Mouse (Mus musculus): ENCODE measurements at regions not wholly inside any gene's neighbourhood (a gene's known extent, or its start where the extent isn't known, plus 50 kb on each side); places are given as distances from the start of the nearest gene placed in this dataset.

- no peak for DNase-seq (ENCODE audit: extremely low read depth)
- TF ChIP-seq GABPA (IDR thresholded peaks at IDR 0.05; ENCODE audit: insufficient replicate concordance, low read depth, low read length), result no peak
- TF ChIP-seq NRF1 (IDR thresholded peaks at IDR 0.05; ENCODE audit: low read depth, low read length), result no peak
- no peak for TF ChIP-seq RAD21 (IDR thresholded peaks at IDR 0.05; ENCODE audit: low read depth, low read length)
- no peak for TF ChIP-seq MXI1 (IDR thresholded peaks at IDR 0.05; ENCODE audit: low read depth, low read length)
- no peak for TF ChIP-seq ETS1 (conservative IDR thresholded peaks at IDR 0.05; ENCODE audit: low read depth, low read length)
- no peaks in the 10 kb centered on the region for H3K79me2 ChIP-seq (replicated peaks; ENCODE audit: control insufficient read depth, extremely low read depth, insufficient read depth, poor library complexity, severe bottlenecking)
- no peaks in the 10 kb centered on the region for H3K4me1 ChIP-seq (ENCODE audit: control insufficient read depth in 1 of 2, insufficient read depth in 2 of 2)
- in situ Hi-C loops (cut with MboI; ENCODE audit: low pct_ligation_motif_present, low pct_unique_long_range_greater_than_20kb, low sequenced_read_pairs) (no loop called here), dilution Hi-C loops (cut with MboI; ENCODE audit: extremely low pct_ligation_motif_present, extremely low pct_unique_long_range_greater_than_20kb, low sequenced_read_pairs) (no loop called here)
- no peak overlapping the region for H3K4me2 ChIP-seq (ENCODE audit: insufficient read depth, low read depth, poor library complexity, severe bottlenecking)
- H3K27ac ChIP-seq (ENCODE audit: insufficient read depth, low read depth), result no peak overlapping the region
- no peak overlapping the region for H3K4me3 ChIP-seq (replicated peaks in 1 of 3; ENCODE audit: low read depth in 2 of 3, low read length in 2 of 3, poor library complexity in 1 of 3)
- H3K27me3 ChIP-seq (replicated peaks), result no peaks in the 10 kb centered on the region
- H3K36me3 ChIP-seq (replicated peaks in 1 of 2; ENCODE audit: control insufficient read depth in 1 of 2, insufficient read depth in 1 of 2, low read length in 1 of 2), result no peaks in the 10 kb centered on the region
- no peak overlapping the region for H3K9ac ChIP-seq (ENCODE audit: insufficient read depth, low read depth)
- no peaks in the 10 kb centered on the region for H3K9me3 ChIP-seq (replicated peaks; ENCODE audit: low read length)
Observed at GRCm38 (mm10) chr10:29736677-29737076, 201.0 kb upstream of the Rspo3 start.

GRCm38 (mm10) chr10:29725319-29725718 lies 189.7 kb upstream of the Rspo3 start:
- dilution Hi-C loops (cut with MboI; ENCODE audit: extremely low pct_ligation_motif_present, extremely low pct_unique_long_range_greater_than_20kb, low sequenced_read_pairs) (no loop called here), in situ Hi-C loops (cut with MboI; ENCODE audit: low pct_ligation_motif_present, low pct_unique_long_range_greater_than_20kb, low sequenced_read_pairs) (no loop called here)
- Histone ChIP-seq H3K4me3 (replicated peaks in 1 of 3; ENCODE audit: low read depth in 2 of 3, low read length in 2 of 3, poor library complexity in 1 of 3) (no peak overlapping the region), H3K79me2 (replicated peaks; ENCODE audit: control insufficient read depth, extremely low read depth, insufficient read depth, poor library complexity, severe bottlenecking) (no peaks in the 10 kb centered on the region), H3K9ac (ENCODE audit: insufficient read depth, low read depth) (no peak overlapping the region), H3K27me3 (replicated peaks) (no peaks in the 10 kb centered on the region), H3K36me3 (replicated peaks in 1 of 2; ENCODE audit: control insufficient read depth in 1 of 2, insufficient read depth in 1 of 2, low read length in 1 of 2) (no peaks in the 10 kb centered on the region), H3K27ac (ENCODE audit: insufficient read depth, low read depth) (no peak overlapping the region), H3K4me2 (ENCODE audit: insufficient read depth, low read depth, poor library complexity, severe bottlenecking) (no peak overlapping the region), H3K9me3 (replicated peaks; ENCODE audit: low read length) (no peaks in the 10 kb centered on the region), H3K4me1 (ENCODE audit: control insufficient read depth in 1 of 2, insufficient read depth in 2 of 2) (no peaks in the 10 kb centered on the region)
- TF ChIP-seq ZMIZ1 (IDR thresholded peaks at IDR 0.05; ENCODE audit: low read depth, low read length), result no peak
- TF ChIP-seq CHD1 (IDR thresholded peaks at IDR 0.05; ENCODE audit: low read depth, low read length), result no peak
- no peak for TF ChIP-seq NRF1 (IDR thresholded peaks at IDR 0.05; ENCODE audit: low read depth, low read length)
- no peak for DNase-seq (ENCODE audit: extremely low read depth)

- Histone ChIP-seq H3K27me3 (replicated peaks) (no peaks in the 10 kb centered on the region), H3K27ac (ENCODE audit: insufficient read depth, low read depth) (no peak overlapping the region), H3K4me1 (ENCODE audit: control insufficient read depth in 1 of 2, insufficient read depth in 2 of 2) (no peaks in the 10 kb centered on the region), H3K4me2 (ENCODE audit: insufficient read depth, low read depth, poor library complexity, severe bottlenecking) (no peak overlapping the region), H3K36me3 (replicated peaks in 1 of 2; ENCODE audit: control insufficient read depth in 1 of 2, insufficient read depth in 1 of 2, low read length in 1 of 2) (no peaks in the 10 kb centered on the region), H3K9ac (ENCODE audit: insufficient read depth, low read depth) (no peak overlapping the region), H3K79me2 (replicated peaks; ENCODE audit: control insufficient read depth, extremely low read depth, insufficient read depth, poor library complexity, severe bottlenecking) (no peaks in the 10 kb centered on the region), H3K4me3 (replicated peaks in 1 of 3; ENCODE audit: low read depth in 2 of 3, low read length in 2 of 3, poor library complexity in 1 of 3) (no peak overlapping the region), H3K9me3 (replicated peaks; ENCODE audit: low read length) (no peaks in the 10 kb centered on the region)
- in situ Hi-C loops (cut with MboI; ENCODE audit: low pct_ligation_motif_present, low pct_unique_long_range_greater_than_20kb, low sequenced_read_pairs), result no loop called here
- TF ChIP-seq GABPA (IDR thresholded peaks at IDR 0.05; ENCODE audit: insufficient replicate concordance, low read depth, low read length) (no peak), MXI1 (IDR thresholded peaks at IDR 0.05; ENCODE audit: low read depth, low read length) (no peak), CHD1 (IDR thresholded peaks at IDR 0.05; ENCODE audit: low read depth, low read length) (no peak), JUN (IDR thresholded peaks at IDR 0.05; ENCODE audit: insufficient read depth, low read depth, low read length) (no peak), SMC3 (IDR thresholded peaks at IDR 0.05; ENCODE audit: low read depth, low read length) (no peak), E2F4 (IDR thresholded peaks at IDR 0.05; ENCODE audit: insufficient replicate concordance, low read depth, low read length) (no peak), KAT2A (IDR thresholded peaks at IDR 0.05; ENCODE audit: insufficient replicate concordance, low read length) (no peak), RCOR1 (conservative IDR thresholded peaks at IDR 0.05; ENCODE audit: low read depth, low read length) (no peak), MYC (IDR thresholded peaks at IDR 0.05; ENCODE audit: low read depth, low read length) (no peak), MAZ (IDR thresholded peaks at IDR 0.05; ENCODE audit: low read depth, low read length) (no peak), ZNF384 (IDR thresholded peaks at IDR 0.05; ENCODE audit: low read depth, low read length) (no peak), ZC3H11A (IDR thresholded peaks at IDR 0.05; ENCODE audit: low read depth, low read length) (no peak), CTCF (conservative IDR thresholded peaks at IDR 0.05 in 1 of 2, IDR thresholded peaks at IDR 0.05 in 1 of 2; ENCODE audit: low read depth in 2 of 2, low read length in 2 of 2) (no peak), MEF2A (IDR thresholded peaks at IDR 0.05; ENCODE audit: borderline replicate concordance, low read depth, low read length) (no peak), MAFK (IDR thresholded peaks at IDR 0.05; ENCODE audit: insufficient replicate concordance, low read length) (no peak)
- DNase-seq (ENCODE audit: extremely low read depth), result no peak
- dilution Hi-C loops (cut with MboI; ENCODE audit: extremely low pct_ligation_motif_present, extremely low pct_unique_long_range_greater_than_20kb, low sequenced_read_pairs), result no loop called here
Observed at GRCm38 (mm10) chr10:29710967-29711366, 175.3 kb upstream of the Rspo3 start.
